Mouse (Mus musculus) lung, embryonic 14.5 days (tissue): ENCODE measurements at regions not wholly inside any gene's neighbourhood (a gene's known extent, or its start where the extent isn't known, plus 50 kb on each side); places are given as distances from the start of the nearest gene placed in this dataset.

ENCODE experiments used
- ATAC-seq: fragments of 200-750 bp; cut with Nextera tagmentation; 2 replicates; pipeline ENCODE4 v1.8.0; 2017; ENCODE audit warnings: mild to moderate bottlenecking, moderate TSS enrichment, moderate library complexity; ENCODE audit not compliant: insufficient read depth
- DNase-seq: peaks from one replicate; pipeline ENCODE4 v3.0.0-alpha.2; 2015
- H3K27ac ChIP-seq: fragments of 300-500 bp; sonication (generic); 2 replicates; pipeline ENCODE4 v1.5.1; 2014; ENCODE audit warnings: low read depth, mild to moderate bottlenecking, moderate library complexity
- H3K27me3 ChIP-seq: fragments of 300-500 bp; sonication (generic); 2 replicates; pipeline ENCODE4 v1.6.1; 2014; ENCODE audit warnings: low read length, control low read depth; ENCODE audit not compliant: insufficient read depth
- H3K36me3 ChIP-seq: fragments of 300-500 bp; sonication (generic); 2 replicates; pipeline ENCODE4 v1.6.1; 2014; ENCODE audit warnings: control low read depth; ENCODE audit not compliant: insufficient read depth
- H3K4me1 ChIP-seq: fragments of 300-500 bp; sonication (generic); 2 replicates; pipeline ENCODE4 v1.6.1; 2014; ENCODE audit warnings: antibody characterized with exemption, control low read depth; ENCODE audit not compliant: insufficient read depth
- H3K4me2 ChIP-seq: fragments of 300-500 bp; sonication (generic); 2 replicates; pipeline ENCODE4 v1.6.1; 2014; ENCODE audit warnings: mild to moderate bottlenecking
- H3K4me3 ChIP-seq: fragments of 300-500 bp; sonication (generic); 2 replicates; pipeline ENCODE4 v1.5.1; 2014; ENCODE audit warnings: low read depth, low read length
- H3K9ac ChIP-seq: fragments of 300-500 bp; sonication (generic); 2 replicates; pipeline ENCODE4 v1.6.1; 2014
- H3K9me3 ChIP-seq: fragments of 300-500 bp; sonication (generic); 2 replicates; pipeline ENCODE4 v1.6.1; 2016; ENCODE audit warnings: low read depth, low read length, control low read depth
- CTCF ChIP-seq: IDR thresholded peaks from 2 replicates; pipeline ENCODE4 v1.5.1; 2016; ENCODE audit warnings: antibody characterized with exemption, low read depth
- WGBS: fragments of 180-500 bp; shearing (Covaris S2); extraction: QIAGEN DNeasy Blood & Tissue Kit; methylation state at CpG from one replicate; pipeline ENCODE4 v1.1.7; 2014; 5-methylcytosine and 5-hydroxymethylcytosine counted together

GRCm38 (mm10) chr13:16769848-16770422, 758.3 kb downstream of the Inhba start:
- no peak for DNase-seq
- H3K4me3 ChIP-seq, result no peak overlapping the region
- ATAC-seq, result no peak
- H3K4me1 ChIP-seq, result no peaks in the 10 kb centered on the region
- no peaks in the 10 kb centered on the region for H3K9me3 ChIP-seq
- H3K9ac ChIP-seq, result no peak overlapping the region
- no peak overlapping the region for H3K27ac ChIP-seq
- no peaks in the 10 kb centered on the region for H3K36me3 ChIP-seq
- 70% methylated on average over 6 of the region's 6 CpGs for WGBS
- TF ChIP-seq CTCF, result no peak
- H3K27me3 ChIP-seq, result no peaks in the 10 kb centered on the region
- H3K4me2 ChIP-seq, result no peak overlapping the region

DNA sequence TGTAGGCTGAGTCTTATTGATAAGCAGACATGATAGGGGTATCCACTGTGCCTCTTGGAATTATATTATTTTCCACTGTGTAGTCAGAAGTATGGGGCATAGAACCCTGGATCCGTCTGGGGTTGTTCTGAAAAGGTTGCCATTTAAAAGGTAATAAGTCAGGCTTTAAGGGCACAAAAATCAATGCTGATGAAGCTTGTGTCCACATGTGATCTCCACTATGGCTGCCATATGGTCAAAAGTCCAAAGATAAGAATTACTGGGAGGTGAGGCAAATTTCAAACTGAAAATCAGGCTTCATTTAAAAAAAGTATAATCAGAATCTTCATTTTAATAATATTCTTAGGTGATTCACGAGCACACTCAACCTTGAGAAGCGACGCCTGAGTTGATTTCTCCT, 760.2 kb downstream of the Inhba start:
- ATAC-seq (no peak), DNase-seq (no peak)
- Histone ChIP-seq H3K4me3 (no peak overlapping the region), H3K36me3 (no peaks in the 10 kb centered on the region), H3K4me1 (no peaks in the 10 kb centered on the region), H3K9ac (no peak overlapping the region), H3K4me2 (no peak overlapping the region), H3K27me3 (no peaks in the 10 kb centered on the region), H3K9me3 (no peaks in the 10 kb centered on the region), H3K27ac (no peak overlapping the region)
- TF ChIP-seq CTCF, result no peak
- 86% methylated on average over 4 of the region's 4 CpGs for WGBS

GRCm38 (mm10) chr13:16805560-16805959, 793.9 kb downstream of the Inhba start:
- no peak overlapping the region for H3K27ac ChIP-seq
- no peak for TF ChIP-seq CTCF
- H3K9me3 ChIP-seq, result no peaks in the 10 kb centered on the region
- no peak overlapping the region for H3K4me2 ChIP-seq
- WGBS, result 43% methylated on average over 3 of the region's 3 CpGs
- H3K36me3 ChIP-seq, result no peaks in the 10 kb centered on the region
- H3K9ac ChIP-seq, result no peak overlapping the region
- H3K4me1 ChIP-seq, result no peaks in the 10 kb centered on the region
- H3K27me3 ChIP-seq, result no peaks in the 10 kb centered on the region
- DNase-seq (peak; percentile 74), ATAC-seq (peak; percentile 91)
- no peak overlapping the region for H3K4me3 ChIP-seq
